In genomic region chr14:78921219-78921618, GRCm38 (mm10) we compare ENCODE assay signal across 20 mouse cellular contexts.
DNase-seq lines count a peak whose midpoint lies in the region; ATAC-seq and TF ChIP-seq lines count a peak whose summit lies in the region.
"Had no signal": no experiment of that assay in that cellular context is flagged by ENCODE, and none has a peak within 500 bp of the region (broad histone marks: within the 10 kb centered on the region; RNA-seq: fewer than 3 reads in every experiment).

No protein-coding gene starts in this region.

- H3K4me2 ChIP-seq in kidney, embryonic 16.5 days (replicated peaks; ENCODE audit: low read depth, low read length) = no peak overlapping the region
- H3K4me2 ChIP-seq: heart, embryonic 15.5 days; limb, embryonic 15.5 days; liver, embryonic 15.5 days; midbrain, embryonic 15.5 days had no signal

- 0 out of 2 replicates have a peak, but pooled peaks have one; percentile 42 for ATAC-seq in kidney, embryonic 16.5 days (ENCODE audit: low FRiP score, low TSS enrichment)
- ATAC-seq: CD4-positive, CD25-positive, alpha-beta regulatory T cell, adult 4 months; midbrain, embryonic 15.5 days had no signal

- no peak for TF ChIP-seq RAD21 in MEL (IDR thresholded peaks at IDR 0.05; ENCODE audit: low read depth, low read length)

- no peaks in the 10 kb centered on the region for H3K9me3 ChIP-seq in kidney, embryonic 16.5 days (ENCODE audit: low read length)
- H3K9me3 ChIP-seq in MEL (replicated peaks; ENCODE audit: insufficient read depth, low read length) = no peaks in the 10 kb centered on the region
- H3K9me3 ChIP-seq: heart, embryonic 15.5 days; hindbrain, embryonic 10.5 days; limb, embryonic 15.5 days; liver, embryonic 15.5 days; megakaryocyte, embryonic 14.5 days; midbrain, embryonic 15.5 days had no signal

- H3K9ac ChIP-seq in kidney, embryonic 16.5 days (replicated peaks; ENCODE audit: low read length) = no peak overlapping the region
- no peak overlapping the region for H3K9ac ChIP-seq in MEL (ENCODE audit: control insufficient read depth, low read depth, low read length, poor library complexity, severe bottlenecking)
- H3K9ac ChIP-seq: heart, embryonic 15.5 days; limb, embryonic 15.5 days; liver, embryonic 15.5 days; midbrain, embryonic 15.5 days had no signal

- no peak for TF ChIP-seq CTCF in MEL (IDR thresholded peaks at IDR 0.05 in 2 of 3, conservative IDR thresholded peaks at IDR 0.05 in 1 of 3; ENCODE audit: control insufficient read depth in 1 of 3, insufficient read depth in 1 of 3, low read depth in 2 of 3, low read length in 3 of 3, poor library complexity in 1 of 3, severe bottlenecking in 1 of 3)

- H3K4me3 ChIP-seq in kidney, embryonic 16.5 days (ENCODE audit: low read length) = no peak overlapping the region
- H3K4me3 ChIP-seq in MEL (ENCODE audit: control insufficient read depth in 1 of 2, insufficient read depth in 1 of 2, low read depth in 2 of 2, low read length in 2 of 2) = no peak overlapping the region
- H3K4me3 ChIP-seq: heart, adult 2 months; heart, embryonic 15.5 days; hindbrain, embryonic 10.5 days; layer of hippocampus, adult 2 months; limb, embryonic 15.5 days; liver, embryonic 15.5 days; megakaryocyte, embryonic 14.5 days; midbrain, embryonic 15.5 days had no signal

- H3K27me3 ChIP-seq in kidney, embryonic 16.5 days (ENCODE audit: insufficient read depth, low read length) = no peaks in the 10 kb centered on the region
- H3K27me3 ChIP-seq in MEL (ENCODE audit: control insufficient read depth in 1 of 2, insufficient read depth in 2 of 2, low read length in 2 of 2) = no peaks in the 10 kb centered on the region
- H3K27me3 ChIP-seq: heart, embryonic 15.5 days; limb, embryonic 15.5 days; liver, embryonic 15.5 days; megakaryocyte, embryonic 14.5 days; midbrain, embryonic 15.5 days had no signal

- no peaks in the 10 kb centered on the region for H3K36me3 ChIP-seq in kidney, embryonic 16.5 days (ENCODE audit: insufficient read depth, low read length)
- no peaks in the 10 kb centered on the region; a peak in 1 of 4 replicates for H3K36me3 ChIP-seq in MEL (ENCODE audit: control insufficient read depth in 1 of 2, insufficient read depth in 2 of 2, low read length in 2 of 2)
- H3K36me3 ChIP-seq: heart, embryonic 15.5 days; hindbrain, embryonic 10.5 days; liver, embryonic 15.5 days; midbrain, embryonic 15.5 days had no signal

- no peaks in the 10 kb centered on the region for H3K79me2 ChIP-seq in MEL (ENCODE audit: control insufficient read depth, insufficient read depth, low read length, poor library complexity)

- no peak overlapping the region for H3K27ac ChIP-seq in kidney, embryonic 16.5 days (ENCODE audit: low read length)
- H3K27ac ChIP-seq in MEL (ENCODE audit: control insufficient read depth, low read depth, low read length) = no peak overlapping the region
- H3K27ac ChIP-seq: heart, adult 2 months; heart, embryonic 15.5 days; hindbrain, embryonic 10.5 days; layer of hippocampus, adult 2 months; limb, embryonic 15.5 days; liver, embryonic 15.5 days; midbrain, embryonic 15.5 days had no signal

- no peak for TF ChIP-seq EP300 in MEL (IDR thresholded peaks at IDR 0.05; ENCODE audit: low read depth in 1 of 2, low read length in 2 of 2)

- no peak for DNase-seq in kidney, postnatal 25 days
- DNase-seq in MEL (ENCODE audit: low read depth, low spot score) (peak; percentile 24), adipocyte (ENCODE audit: low spot score) (peak; percentile 37)
- peak; percentile 23 for DNase-seq in skeletal muscle tissue, adult 2 months (ENCODE audit: low read depth, low spot score)
- DNase-seq in layer of hippocampus, adult 8-10 months (ENCODE audit: low spot score in 2 of 2) = no peak
- DNase-seq in right cerebral cortex, postnatal 4 days = no peak
- DNase-seq: adrenal gland, postnatal 10 days; cerebellum, adult 9-11 months; heart, adult 2 months; lung, postnatal 10 days; thymus, postnatal 36 days had no signal

- no peak for TF ChIP-seq POLR2A in MEL (IDR thresholded peaks at IDR 0.05; ENCODE audit: control insufficient read depth in 1 of 2, insufficient read depth in 1 of 2, low read depth in 1 of 2, low read length in 2 of 2, poor library complexity in 1 of 2)

- WGBS in kidney, embryonic 16.5 days = 36% methylated on average over 2 of the region's 2 CpGs

- no peaks in the 10 kb centered on the region for H3K4me1 ChIP-seq in kidney, embryonic 16.5 days (ENCODE audit: insufficient read depth, low read length)
- H3K4me1 ChIP-seq in MEL (ENCODE audit: control insufficient read depth in 1 of 2, insufficient read depth in 2 of 2, low read length in 2 of 2) = no peaks in the 10 kb centered on the region
- H3K4me1 ChIP-seq: heart, embryonic 15.5 days; hindbrain, embryonic 10.5 days; limb, embryonic 15.5 days; liver, embryonic 15.5 days; midbrain, embryonic 15.5 days had no signal

TF ChIP-seq in MEL, 35 proteins besides CTCF, POLR2A, EP300 and RAD21:
- no peak for TF ChIP-seq SIN3A (IDR thresholded peaks at IDR 0.05; ENCODE audit: low read length)
- no peak for TF ChIP-seq UBTF (IDR thresholded peaks at IDR 0.05; ENCODE audit: borderline replicate concordance, insufficient read depth, low read depth, low read length)
- TF ChIP-seq SMC3 (IDR thresholded peaks at IDR 0.05; ENCODE audit: low read depth, low read length) = no peak
- TF ChIP-seq USF2 (IDR thresholded peaks at IDR 0.05; ENCODE audit: borderline replicate concordance in 1 of 2, insufficient read depth in 1 of 2, low read depth in 1 of 2, low read length in 2 of 2) = no peak
- TF ChIP-seq E2F4 (IDR thresholded peaks at IDR 0.05; ENCODE audit: borderline replicate concordance, low read depth, low read length) = no peak
- no peak for TF ChIP-seq GATA1 (IDR thresholded peaks at IDR 0.05; ENCODE audit: low read depth, low read length)
- no peak for TF ChIP-seq MYB (IDR thresholded peaks at IDR 0.05; ENCODE audit: low read depth, low read length)
- TF ChIP-seq NRF1 (IDR thresholded peaks at IDR 0.05; ENCODE audit: insufficient read depth, low read depth, low read length, poor library complexity, severe bottlenecking) = no peak
- TF ChIP-seq BHLHE40 (IDR thresholded peaks at IDR 0.05; ENCODE audit: borderline replicate concordance, low read depth, low read length) = no peak
- TF ChIP-seq ZMIZ1 (IDR thresholded peaks at IDR 0.05; ENCODE audit: low read depth, low read length) = no peak
- TF ChIP-seq TBP (IDR thresholded peaks at IDR 0.05; ENCODE audit: low read depth, low read length) = no peak
- no peak for TF ChIP-seq CHD2 (IDR thresholded peaks at IDR 0.05; ENCODE audit: low read length)
- TF ChIP-seq POLR2AphosphoS5 (IDR thresholded peaks at IDR 0.05; ENCODE audit: borderline replicate concordance, low read depth, low read length) = no peak
- no peak for TF ChIP-seq KAT2A (conservative IDR thresholded peaks at IDR 0.05; ENCODE audit: low read depth, low read length)
- no peak for TF ChIP-seq HCFC1 (IDR thresholded peaks at IDR 0.05; ENCODE audit: low read depth, low read length)
- no peak for TF ChIP-seq MAFK (IDR thresholded peaks at IDR 0.05; ENCODE audit: borderline replicate concordance, low read depth, low read length)
- no peak for TF ChIP-seq TAL1 (IDR thresholded peaks at IDR 0.05; ENCODE audit: low read length)
- no peak for TF ChIP-seq MAZ (IDR thresholded peaks at IDR 0.05; ENCODE audit: low read depth, low read length)
- no peak for TF ChIP-seq ZC3H11A (IDR thresholded peaks at IDR 0.05; ENCODE audit: low read depth, low read length)
TF ChIP-seq in MEL: peak in this region for 0.

Comparison
In these comparisons a context has a peak if more than half of its experiments do, and no peak if none do; other contexts are left out.
1. DNase-seq: peak in MEL (single experiment), adipocyte (single experiment) and skeletal muscle tissue, adult 2 months (single experiment); none in kidney, postnatal 25 days (0 of 2), layer of hippocampus, adult 8-10 months (0 of 2) and right cerebral cortex, postnatal 4 days (single experiment).